ENCODE assay signal across 11 mouse cellular contexts in the genomic region with DNA sequence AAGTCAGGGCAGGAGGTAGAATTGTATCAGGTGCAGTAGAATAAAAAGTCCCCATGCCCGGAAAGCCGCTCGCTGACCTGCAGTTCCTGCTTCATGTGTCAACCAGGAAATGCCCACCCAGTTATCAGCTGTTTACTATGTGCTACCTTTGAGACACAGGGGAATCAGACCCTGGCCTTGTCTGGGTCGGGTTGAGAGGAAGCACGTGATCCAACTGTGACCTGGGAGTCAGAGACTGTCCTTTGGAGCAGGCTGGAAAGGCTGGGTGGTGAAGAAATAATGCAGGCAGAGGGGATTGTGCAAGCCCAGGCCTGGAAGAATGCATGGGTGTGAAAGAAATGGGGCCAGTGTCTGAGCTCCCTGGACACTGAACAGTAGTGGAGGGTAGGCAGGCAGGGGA. TPM values are rescaled to one million over a fixed set of nuclear protein-coding genes. Genes with fewer than 3 reads are reported as not detected.
DNase-seq lines count a peak whose midpoint lies in the region; ATAC-seq and TF ChIP-seq lines count a peak whose summit lies in the region.
"Had no signal": no experiment of that assay in that cellular context is flagged by ENCODE, and none has a peak within 500 bp of the region (broad histone marks: within the 10 kb centered on the region; RNA-seq: fewer than 3 reads in every experiment).

No protein-coding gene starts in this region.

- no peaks in the 10 kb centered on the region for H3K36me3 ChIP-seq in heart, embryonic 16.5 days (ENCODE audit: control insufficient read depth, insufficient read depth)
- no peaks in the 10 kb centered on the region for H3K36me3 ChIP-seq in intestine, embryonic 15.5 days
- no peaks in the 10 kb centered on the region for H3K36me3 ChIP-seq in liver, embryonic 14.5 days (replicated peaks; ENCODE audit: control insufficient read depth, insufficient read depth, low read depth)
- H3K36me3 ChIP-seq in splenic B cell, adult 2 months (ENCODE audit: control insufficient read depth, insufficient read depth, low read length, poor library complexity, severe bottlenecking): peaks cover 6% of the 10 kb centered on the region

- peaks cover 10% of the 10 kb centered on the region; the same call in 1 of the 2 replicates for H3K4me1 ChIP-seq in heart, embryonic 16.5 days (ENCODE audit: control insufficient read depth, insufficient read depth, low read length)
- H3K4me1 ChIP-seq in intestine, embryonic 15.5 days (replicated peaks): peaks cover 19% of the 10 kb centered on the region
- peaks cover 0 to 19% of the 10 kb centered on the region in 2 experiments; a peak in 2 of 4 replicates for H3K4me1 ChIP-seq in liver, embryonic 14.5 days (replicated peaks; ENCODE audit: control insufficient read depth in 2 of 2, insufficient read depth in 2 of 2, low read length in 1 of 2)

- H3K27me3 ChIP-seq in heart, embryonic 16.5 days (ENCODE audit: control insufficient read depth, insufficient read depth, low read length): no peaks in the 10 kb centered on the region
- no peaks in the 10 kb centered on the region for H3K27me3 ChIP-seq in intestine, embryonic 15.5 days (replicated peaks)
- no peaks in the 10 kb centered on the region for H3K27me3 ChIP-seq in liver, embryonic 14.5 days (ENCODE audit: control insufficient read depth, insufficient read depth, low read length)
- no peaks in the 10 kb centered on the region for H3K27me3 ChIP-seq in splenic B cell, adult 2 months (ENCODE audit: control insufficient read depth, insufficient read depth, low read length, poor library complexity, severe bottlenecking)

- no peak overlapping the region for H3K4me2 ChIP-seq in heart, embryonic 16.5 days (ENCODE audit: low read depth, low read length)
- H3K4me2 ChIP-seq in intestine, embryonic 15.5 days (replicated peaks): 0 out of 2 replicates have a peak overlapping the region, but pooled peaks have one; percentile 10
- H3K4me2 ChIP-seq in liver, embryonic 14.5 days (ENCODE audit: low read depth): no peak overlapping the region

- TF ChIP-seq EP300 in liver, embryonic 14.5 days (IDR thresholded peaks at IDR 0.05; ENCODE audit: low read depth): no peak

- H3K9me3 ChIP-seq in heart, embryonic 16.5 days (replicated peaks; ENCODE audit: control insufficient read depth, low read length): no peaks in the 10 kb centered on the region
- H3K9me3 ChIP-seq in intestine, embryonic 15.5 days: no peaks in the 10 kb centered on the region
- H3K9me3 ChIP-seq in liver, embryonic 14.5 days (ENCODE audit: control insufficient read depth, low read length): no peaks in the 10 kb centered on the region

- ATAC-seq in heart, embryonic 16.5 days (replicated peaks; ENCODE audit: extremely low read depth, insufficient read depth, low FRiP score): no peak
- peak; percentile 81 for ATAC-seq in intestine, embryonic 15.5 days
- peak; percentile 75 for ATAC-seq in liver, embryonic 14.5 days (ENCODE audit: insufficient read depth)
- no peak for ATAC-seq in inflammation-experienced regulatory T-cells, adult 6 months
- ATAC-seq: forebrain, embryonic 16.5 days had no signal

- 54% methylated on average over 5 of the region's 5 CpGs for whole genome bisulfite sequencing in heart, embryonic 16.5 days
- WGBS in intestine, embryonic 15.5 days: 44% methylated on average over 5 of the region's 5 CpGs
- WGBS in liver, embryonic 14.5 days (ENCODE audit: insufficient replicate concordance): 49% methylated on average over 5 of the region's 5 CpGs

- no peak overlapping the region for H3K4me3 ChIP-seq in heart, embryonic 16.5 days (ENCODE audit: low read length)
- H3K4me3 ChIP-seq in intestine, embryonic 15.5 days (replicated peaks): no peak overlapping the region
- no peak overlapping the region for H3K4me3 ChIP-seq in liver, embryonic 14.5 days (ENCODE audit: insufficient read depth in 1 of 2, low read depth in 2 of 2, low read length in 2 of 2)

- H3K27ac ChIP-seq in heart, embryonic 16.5 days (ENCODE audit: low read length): no peak overlapping the region
- peak overlapping the region; percentile 63 for H3K27ac ChIP-seq in intestine, embryonic 15.5 days
- H3K27ac ChIP-seq in liver, embryonic 14.5 days: no peak overlapping the region

- H3K9ac ChIP-seq in heart, embryonic 16.5 days (ENCODE audit: low read length): peak overlapping the region; percentile 22; the same call in 1 of the 2 replicates
- H3K9ac ChIP-seq in intestine, embryonic 15.5 days: no peak overlapping the region
- H3K9ac ChIP-seq in liver, embryonic 14.5 days (replicated peaks): no peak overlapping the region

- DNase-seq in heart, postnatal 4 days: no peak
- peak in 2 of 3 experiments; percentile 34 to 39 for DNase-seq in liver, embryonic 14.5 days (ENCODE audit: low read depth in 3 of 3, low spot score in 3 of 3)
- DNase-seq in splenic B cell, adult 2 months (ENCODE audit: low read depth, low spot score): peak; percentile 76
- DNase-seq in cerebellum, postnatal 14 days: no peak
- no peak for DNase-seq in cerebellum, postnatal 4 days (ENCODE audit: low spot score in 2 of 2)
- DNase-seq: layer of hippocampus, adult 9-11 months had no signal

- no peak for TF ChIP-seq CTCF in liver, embryonic 14.5 days (IDR thresholded peaks at IDR 0.05; ENCODE audit: low read depth)

RNA-seq across cellular contexts. Expression of gene Arap1, which starts 6.6 kb away (rescaled TPM):
- polyA plus RNA-seq in heart, embryonic 16.5 days (2015; fragmentation: Nextera tagmentation; extraction: Ambion mirVana): 32.6 and 35.1 TPM in 2 replicates
- 10 to 100 TPM; 44.5 to 44.8 TPM for total RNA-seq in heart, postnatal 4 days (2021)
- 56.3 and 58.4 TPM in 2 replicates for polyA plus RNA-seq in intestine, embryonic 15.5 days (2015; fragmentation: Nextera tagmentation; extraction: Ambion mirVana)
- polyA plus RNA-seq in liver, embryonic 14.5 days (2012; rRNA removed): 13.3 and 13.7 TPM in 2 replicates
- 12.9 and 13.9 TPM in 2 replicates for polyA plus RNA-seq in liver, embryonic 14.5 days (2014; fragmentation: Nextera tagmentation; extraction: Ambion mirVana)
- 10 to 100 TPM; 29.0 to 58.0 (median 41.3) TPM for polyA plus RNA-seq in inflammation-experienced regulatory T-cells, adult 6 months (2017; shearing (Covaris generic))

RNA-seq across cellular contexts. Expression of gene Stard10, which starts 37.5 kb away (rescaled TPM):
- polyA plus RNA-seq in heart, embryonic 16.5 days (2015; fragmentation: Nextera tagmentation; extraction: Ambion mirVana): 27.0 and 31.3 TPM in 2 replicates
- 10 to 100 TPM; 45.6 to 53.6 TPM for total RNA-seq in heart, postnatal 4 days (2021)
- 111 and 125 TPM in 2 replicates for polyA plus RNA-seq in intestine, embryonic 15.5 days (2015; fragmentation: Nextera tagmentation; extraction: Ambion mirVana)
- 71.0 and 71.8 TPM in 2 replicates for polyA plus RNA-seq in liver, embryonic 14.5 days (2012; rRNA removed)
- 98.2 and 102 TPM in 2 replicates for polyA plus RNA-seq in liver, embryonic 14.5 days (2014; fragmentation: Nextera tagmentation; extraction: Ambion mirVana)
- polyA plus RNA-seq in inflammation-experienced regulatory T-cells, adult 6 months (2017; shearing (Covaris generic)): 1 to 10 TPM; 1.7 to 5.6 (median 2.0) TPM

RNA-seq across cellular contexts. Expression of gene Atg16l2, which starts 52.4 kb away (rescaled TPM):
- polyA plus RNA-seq in heart, embryonic 16.5 days (2015; fragmentation: Nextera tagmentation; extraction: Ambion mirVana): 32.1 and 35.1 TPM in 2 replicates
- total RNA-seq in heart, postnatal 4 days (2021): 10 to 100 TPM; 13.0 to 16.0 TPM
- polyA plus RNA-seq in intestine, embryonic 15.5 days (2015; fragmentation: Nextera tagmentation; extraction: Ambion mirVana): 14.3 and 16.1 TPM in 2 replicates
- polyA plus RNA-seq in liver, embryonic 14.5 days (2012; rRNA removed): 3.1 and 3.5 TPM in 2 replicates
- 1.3 and 1.8 TPM in 2 replicates for polyA plus RNA-seq in liver, embryonic 14.5 days (2014; fragmentation: Nextera tagmentation; extraction: Ambion mirVana)
- 10 to 100 TPM; 39.3 to 53.6 (median 44.9) TPM for polyA plus RNA-seq in inflammation-experienced regulatory T-cells, adult 6 months (2017; shearing (Covaris generic))

RNA-seq across cellular contexts. Expression of gene Gm45837, which starts 56.3 kb away (rescaled TPM):
- polyA plus RNA-seq in heart, embryonic 16.5 days (2015; fragmentation: Nextera tagmentation; extraction: Ambion mirVana): 2.0 and 7.8 TPM in 2 replicates
- total RNA-seq in heart, postnatal 4 days (2021): 1 to 10 TPM in 1 of 2 experiments, not detected in 1; 7.4 TPM
- polyA plus RNA-seq in intestine, embryonic 15.5 days (2015; fragmentation: Nextera tagmentation; extraction: Ambion mirVana): 3.5 and 5.7 TPM in 2 replicates
- polyA plus RNA-seq in liver, embryonic 14.5 days (2012; rRNA removed): not detected in 2 replicates
- 4.3 TPM in 1 of 2 replicates, not detected in the other for polyA plus RNA-seq in liver, embryonic 14.5 days (2014; fragmentation: Nextera tagmentation; extraction: Ambion mirVana)
- polyA plus RNA-seq in inflammation-experienced regulatory T-cells, adult 6 months (2017; shearing (Covaris generic)): 10 to 100 TPM in 2 of 3 experiments, 1 to 10 TPM in 1; 6.7 to 39.0 (median 18.9) TPM
- total RNA-seq: megakaryocyte-erythroid progenitor cell, adult 5-6 weeks had no signal
- polyA plus RNA-seq: forebrain, embryonic 16.5 days had no signal

Comparison
In these comparisons a context has a peak if more than half of its experiments do, and no peak if none do; other contexts are left out.
1. ATAC-seq: peak in intestine, embryonic 15.5 days (single experiment) and liver, embryonic 14.5 days (single experiment); none in heart, embryonic 16.5 days (single experiment) and inflammation-experienced regulatory T-cells, adult 6 months (single experiment).
2. DNase-seq: peak in liver, embryonic 14.5 days (2 of 3) and splenic B cell, adult 2 months (single experiment); none in heart, postnatal 4 days (single experiment), cerebellum, postnatal 14 days (0 of 2) and cerebellum, postnatal 4 days (0 of 2).